In the genomic region with DNA sequence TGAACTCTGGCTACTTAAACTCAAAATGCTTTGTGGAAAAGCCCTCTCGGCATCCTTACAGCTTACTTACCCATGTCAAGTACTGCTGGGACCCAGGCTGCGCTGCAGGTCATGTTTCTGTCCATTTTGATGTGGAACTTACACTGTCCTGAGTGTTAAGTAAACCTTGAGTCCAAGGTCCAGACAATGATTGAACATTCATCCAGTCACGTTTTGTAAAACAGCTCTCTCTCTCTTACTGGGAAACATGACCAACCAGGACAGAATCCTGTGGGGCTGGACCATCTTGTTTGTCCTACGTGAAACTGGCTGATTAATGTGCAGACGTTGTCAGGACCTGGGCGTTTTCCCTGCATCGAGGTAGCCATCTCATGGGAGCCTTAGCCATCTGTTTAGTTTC, we compare ENCODE assay signal across 18 mouse cellular contexts. TPM values are rescaled to one million over a fixed set of nuclear protein-coding genes. Genes with fewer than 3 reads are reported as not detected.
DNase-seq lines count a peak whose midpoint lies in the region; ATAC-seq and TF ChIP-seq lines count a peak whose summit lies in the region.
"Had no signal": no experiment of that assay in that cellular context is flagged by ENCODE, and none has a peak within 500 bp of the region (broad histone marks: within the 10 kb centered on the region; RNA-seq: fewer than 3 reads in every experiment).

No protein-coding gene starts in this region.

- H3K27ac ChIP-seq in embryonic facial prominence, embryonic 12.5 days, result 0 out of 2 replicates have a peak overlapping the region, but pooled peaks have one; percentile 27
- H3K27ac ChIP-seq in embryonic facial prominence, embryonic 10.5 days (replicated peaks), result no peak overlapping the region
- H3K27ac ChIP-seq in liver, adult 2 months (replicated peaks; ENCODE audit: insufficient read depth, low read depth, low read length), result peak overlapping the region; percentile 5; the same call in 1 of the 2 replicates
- no peak overlapping the region for H3K27ac ChIP-seq in liver, embryonic 14.5 days
- H3K27ac ChIP-seq: forebrain, embryonic 15.5 days; lung, embryonic 15.5 days; macrophage; neural tube, embryonic 12.5 days had no signal

- peaks cover 46% of the 10 kb centered on the region for H3K36me3 ChIP-seq in embryonic facial prominence, embryonic 12.5 days
- H3K36me3 ChIP-seq in embryonic facial prominence, embryonic 10.5 days (replicated peaks), result peaks cover 95% of the 10 kb centered on the region
- no peaks in the 10 kb centered on the region for H3K36me3 ChIP-seq in liver, adult 2 months (ENCODE audit: control insufficient read depth, insufficient read depth, low read length)
- H3K36me3 ChIP-seq in liver, embryonic 14.5 days (replicated peaks; ENCODE audit: control insufficient read depth, insufficient read depth, low read depth), result no peaks in the 10 kb centered on the region
- H3K36me3 ChIP-seq: forebrain, embryonic 15.5 days had no signal

- DNase-seq in embryonic facial prominence, embryonic 10.5 days (ENCODE audit: low spot score), result no peak
- peak; percentile 97 for DNase-seq in liver, adult 2 months (ENCODE audit: extremely low read depth, low read depth, low spot score)
- no peak for DNase-seq in liver
- peak in 2 of 3 experiments; percentile 15 to 19 for DNase-seq in liver, embryonic 14.5 days (ENCODE audit: low read depth in 3 of 3, low spot score in 3 of 3)
- DNase-seq in heart, adult 8-10 months (ENCODE audit: low spot score), result no peak
- DNase-seq in right cerebral cortex, adult 18-20 months, result no peak
- DNase-seq in frontal cortex, postnatal 25 days (ENCODE audit: low spot score in 2 of 2), result no peak
- DNase-seq: cerebellum, postnatal 25 days; heart, adult 11 months; right cerebral cortex, postnatal 25 days; thymus, postnatal 36 days had no signal

- TF ChIP-seq POLR2A in liver, adult 2 months (IDR thresholded peaks at IDR 0.05; ENCODE audit: extremely low read depth, insufficient read depth, low read length), result no peak

- no peak for TF ChIP-seq EP300 in liver, embryonic 14.5 days (IDR thresholded peaks at IDR 0.05; ENCODE audit: low read depth)

- no peaks in the 10 kb centered on the region for H3K79me2 ChIP-seq in liver, adult 2 months (ENCODE audit: control insufficient read depth, insufficient read depth, low read length)

- H3K4me3 ChIP-seq in embryonic facial prominence, embryonic 12.5 days, result no peak overlapping the region
- H3K4me3 ChIP-seq in embryonic facial prominence, embryonic 10.5 days, result no peak overlapping the region
- H3K4me3 ChIP-seq in liver, adult 2 months (ENCODE audit: insufficient read depth, low read depth, low read length), result peak overlapping the region; percentile 1; the same call in 1 of the 2 replicates
- no peak overlapping the region for H3K4me3 ChIP-seq in liver, embryonic 14.5 days (ENCODE audit: insufficient read depth in 1 of 2, low read depth in 2 of 2, low read length in 2 of 2)
- H3K4me3 ChIP-seq: forebrain, embryonic 15.5 days; lung, embryonic 15.5 days; neural tube, embryonic 12.5 days had no signal

- H3K9ac ChIP-seq in embryonic facial prominence, embryonic 12.5 days, result no peak overlapping the region
- H3K9ac ChIP-seq in liver, adult 2 months (ENCODE audit: low read depth, low read length), result peak overlapping the region; percentile 5; the same call in 1 of the 2 replicates
- H3K9ac ChIP-seq in liver, embryonic 14.5 days (replicated peaks), result no peak overlapping the region
- H3K9ac ChIP-seq: forebrain, embryonic 15.5 days; lung, embryonic 15.5 days; neural tube, embryonic 12.5 days had no signal

- H3K9me3 ChIP-seq in embryonic facial prominence, embryonic 12.5 days, result no peaks in the 10 kb centered on the region
- no peaks in the 10 kb centered on the region for H3K9me3 ChIP-seq in embryonic facial prominence, embryonic 10.5 days
- no peaks in the 10 kb centered on the region for H3K9me3 ChIP-seq in liver, embryonic 14.5 days (ENCODE audit: control insufficient read depth, low read length)
- H3K9me3 ChIP-seq: forebrain, embryonic 15.5 days; lung, embryonic 15.5 days; neural tube, embryonic 12.5 days had no signal

- WGBS in embryonic facial prominence, embryonic 12.5 days, result 66% methylated on average over 7 of the region's 7 CpGs
- 86% methylated on average over 7 of the region's 7 CpGs for WGBS in embryonic facial prominence, embryonic 10.5 days
- WGBS in liver, adult 2 months, result 26% methylated on average over 7 of the region's 7 CpGs
- WGBS in liver, embryonic 14.5 days (ENCODE audit: insufficient replicate concordance), result 53% methylated on average over 7 of the region's 7 CpGs

- ATAC-seq in embryonic facial prominence, embryonic 12.5 days (ENCODE audit: insufficient number of reproducible peaks, insufficient read depth, low FRiP score, low TSS enrichment), result no peak
- ATAC-seq in liver, embryonic 14.5 days (ENCODE audit: insufficient read depth), result peak; percentile 39; the same call in 1 of the 2 replicates
- ATAC-seq: forebrain, embryonic 15.5 days; inflammation-experienced regulatory T-cells, adult 6 months had no signal

- no peaks in the 10 kb centered on the region for H3K27me3 ChIP-seq in embryonic facial prominence, embryonic 12.5 days
- no peaks in the 10 kb centered on the region for H3K27me3 ChIP-seq in embryonic facial prominence, embryonic 10.5 days (replicated peaks; ENCODE audit: low read depth, poor library complexity, severe bottlenecking)
- no peaks in the 10 kb centered on the region for H3K27me3 ChIP-seq in liver, adult 2 months (ENCODE audit: control insufficient read depth, insufficient read depth, low read length)
- no peaks in the 10 kb centered on the region for H3K27me3 ChIP-seq in liver, embryonic 14.5 days (ENCODE audit: control insufficient read depth, insufficient read depth, low read length)
- H3K27me3 ChIP-seq: forebrain, embryonic 15.5 days; lung, embryonic 15.5 days; neural tube, embryonic 12.5 days had no signal

- H3K4me2 ChIP-seq in embryonic facial prominence, embryonic 12.5 days (replicated peaks), result no peak overlapping the region
- peak overlapping the region; percentile 24; the same call in 1 of the 2 replicates for H3K4me2 ChIP-seq in liver, embryonic 14.5 days (ENCODE audit: low read depth)
- H3K4me2 ChIP-seq: forebrain, embryonic 15.5 days; lung, embryonic 15.5 days; midbrain, embryonic 11.5 days; neural tube, embryonic 12.5 days had no signal

- H3K4me1 ChIP-seq in embryonic facial prominence, embryonic 12.5 days, result peaks cover 7% of the 10 kb centered on the region
- H3K4me1 ChIP-seq in embryonic facial prominence, embryonic 10.5 days, result peaks cover 6% of the 10 kb centered on the region; the same call in 1 of the 2 replicates
- H3K4me1 ChIP-seq in liver, adult 2 months (ENCODE audit: control insufficient read depth, insufficient read depth, low read length), result peaks cover 8% of the 10 kb centered on the region; the same call in 1 of the 2 replicates
- H3K4me1 ChIP-seq in liver, embryonic 14.5 days (replicated peaks; ENCODE audit: control insufficient read depth in 2 of 2, insufficient read depth in 2 of 2, low read length in 1 of 2), result no peaks in the 10 kb centered on the region
- H3K4me1 ChIP-seq: lung, embryonic 15.5 days had no signal

- no peak for TF ChIP-seq CTCF in liver, adult 2 months (IDR thresholded peaks at IDR 0.05; ENCODE audit: low read depth, low read length)
- TF ChIP-seq CTCF in liver, embryonic 14.5 days (IDR thresholded peaks at IDR 0.05; ENCODE audit: low read depth), result no peak

RNA-seq across cellular contexts. Expression of a gene that starts 13.0 kb away (rescaled TPM):
- 8.1 and 8.4 TPM in 2 replicates for polyA plus RNA-seq in embryonic facial prominence, embryonic 12.5 days (2016; fragmentation: Nextera tagmentation; extraction: Ambion mirVana)
- 3.8 and 4.0 TPM in 2 replicates for polyA plus RNA-seq in embryonic facial prominence, embryonic 10.5 days (2016; fragmentation: Nextera tagmentation; extraction: Ambion mirVana)
- total RNA-seq in liver, adult 2 months (2014; rRNA removed), result 17.2 and 19.3 TPM in 2 replicates
- polyA plus RNA-seq in liver, adult 2 months (2012; rRNA removed), result 6.4 and 6.7 TPM in 2 replicates
- polyA plus RNA-seq in liver, embryonic 14.5 days (2012; rRNA removed), result 1.9 and 2.6 TPM in 2 replicates
- 5.3 and 5.4 TPM in 2 replicates for polyA plus RNA-seq in liver, embryonic 14.5 days (2014; fragmentation: Nextera tagmentation; extraction: Ambion mirVana)
- total RNA-seq in heart, adult 8-10 months (2022), result 10 to 100 TPM; 19.5 to 27.9 (median 23.9) TPM

Comparison
In these comparisons a context has a peak if more than half of its experiments do, and no peak if none do; other contexts are left out.
1. H3K27ac ChIP-seq: peak in embryonic facial prominence, embryonic 12.5 days (single experiment) and liver, adult 2 months (single experiment); none in embryonic facial prominence, embryonic 10.5 days (single experiment) and liver, embryonic 14.5 days (single experiment).
2. DNase-seq: peak in liver, adult 2 months (single experiment) and liver, embryonic 14.5 days (2 of 3); none in embryonic facial prominence, embryonic 10.5 days (single experiment), liver (single experiment), heart, adult 8-10 months (single experiment), right cerebral cortex, adult 18-20 months (single experiment) and frontal cortex, postnatal 25 days (0 of 2).